Mouse (Mus musculus) kidney, adult 2 months (tissue): ENCODE results near the gene 1700037H04Rik. TPM values are rescaled to one million over a fixed set of nuclear protein-coding genes. Genes with fewer than 3 reads are reported as not detected.

Experiments
- DNase-seq: peaks from one replicate; pipeline ENCODE4 v3.0.0; 2021
- H3K27ac ChIP-seq: fragments of 200-500 bp; 2 replicates; pipeline ENCODE4 v1.5.1; 2012; ENCODE audit warnings: low read depth, low read length, control low read depth, inconsistent platforms; ENCODE audit not compliant: insufficient read depth
- H3K27me3 ChIP-seq: fragments of 200-500 bp; replicated peaks from 2 replicates; pipeline ENCODE4 v1.6.1; 2012; ENCODE audit warnings: mild to moderate bottlenecking, moderate library complexity, low read length, inconsistent platforms; ENCODE audit not compliant: control insufficient read depth, insufficient read depth
- H3K36me3 ChIP-seq: fragments of 200-500 bp; 2 replicates; pipeline ENCODE4 v1.6.1; 2012; ENCODE audit warnings: mild to moderate bottlenecking, moderate library complexity, low read length, inconsistent platforms; ENCODE audit not compliant: control insufficient read depth, insufficient read depth
- H3K4me1 ChIP-seq: fragments of 200-500 bp; 2 replicates; pipeline ENCODE4 v1.6.1; 2011; ENCODE audit warnings: low read length; ENCODE audit not compliant: control insufficient read depth, insufficient read depth
- H3K4me3 ChIP-seq: fragments of 200-500 bp; 2 replicates; pipeline ENCODE4 v1.5.1; 2011; ENCODE audit warnings: mild to moderate bottlenecking, low read depth, low read length, control low read depth; ENCODE audit not compliant: insufficient read depth
- CTCF ChIP-seq: fragments of 200-500 bp; conservative IDR thresholded peaks from 2 replicates; pipeline ENCODE4 v1.5.1; 2011; ENCODE audit warnings: low read depth, mild to moderate bottlenecking, control low read depth, low read length, moderate library complexity, mixed read lengths; ENCODE audit not compliant: insufficient read depth, insufficient read length
- POLR2A ChIP-seq: fragments of 200-500 bp; IDR thresholded peaks from one replicate; pipeline ENCODE4 v1.6.1; 2011; ENCODE audit warnings: low read depth, low read length, control low read depth
- WGBS: fragments of 180-500 bp; shearing (Covaris S2); methylation state at CpG from one replicate; pipeline ENCODE4 v1.1.7; 2018; 5-methylcytosine and 5-hydroxymethylcytosine counted together
- polyA plus RNA-seq: library from polyadenylated mRNA; depleted of rRNA; stranded (reverse); fragments of >200 nt; gene quantifications from 2 replicates; pipeline ENCODE4 v1.2.3, GENCODE M21; 2012

Gene 1700037H04Rik
- polyA plus RNA-seq, 1 experiment, result 112 TPM

DNA sequence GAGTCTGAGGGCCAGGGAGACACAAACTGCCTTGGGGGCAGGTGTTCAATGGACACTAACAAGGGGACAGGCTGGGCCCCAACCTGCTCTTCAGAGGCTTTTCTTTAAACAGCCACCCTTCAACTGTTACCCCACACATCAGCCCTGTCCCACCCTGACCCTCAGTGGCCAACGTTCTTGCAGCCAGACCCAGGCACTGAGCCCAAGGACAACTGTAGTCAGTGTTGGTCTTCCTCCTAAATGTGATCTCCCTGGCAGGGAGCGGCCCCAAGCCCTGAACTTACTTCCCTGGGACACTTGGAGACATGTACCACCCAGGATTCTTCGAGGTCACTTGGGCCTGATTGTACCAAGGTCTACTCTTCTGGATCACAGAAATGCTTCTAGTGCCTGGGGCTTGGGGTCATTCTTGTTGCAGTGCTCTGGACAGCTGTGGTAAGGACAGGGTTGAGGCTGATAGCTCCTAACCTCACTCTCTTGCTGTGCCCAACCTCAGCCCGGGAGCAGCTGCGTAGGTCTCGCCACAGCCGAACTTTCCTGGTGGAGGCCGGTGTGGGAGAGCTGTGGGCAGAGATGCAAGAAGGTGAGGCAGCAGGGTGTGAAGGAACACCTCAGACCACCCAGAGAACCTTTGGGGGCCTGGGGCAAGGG is 18.4 kb downstream of the 1700037H04Rik start:
- TF ChIP-seq CTCF (no peak), POLR2A (no peak)
- no peak overlapping the region for H3K27ac ChIP-seq
- WGBS, result 82% methylated on average over 8 of the region's 8 CpGs
- H3K4me3 ChIP-seq, result no peak overlapping the region
- no peaks in the 10 kb centered on the region for H3K36me3 ChIP-seq
- DNase-seq, result no peak
- no peaks in the 10 kb centered on the region for H3K27me3 ChIP-seq
- 0 out of 2 replicates have a peak, but pooled peaks cover 2% of the 10 kb centered on the region for H3K4me1 ChIP-seq

- WGBS, result 54% methylated on average over 5 of the region's 5 CpGs
- no peak overlapping the region for H3K4me3 ChIP-seq
- H3K4me1 ChIP-seq, result 0 out of 2 replicates have a peak, but pooled peaks cover 2% of the 10 kb centered on the region
- peak overlapping the region; percentile 28; the same call in 1 of the 2 replicates for H3K27ac ChIP-seq
- TF ChIP-seq POLR2A, result no peak
- no peaks in the 10 kb centered on the region for H3K36me3 ChIP-seq
- H3K27me3 ChIP-seq, result no peaks in the 10 kb centered on the region
- no peak for DNase-seq
Measured at GRCm38 (mm10) chr2:131140533-131140905, 19.4 kb downstream of the 1700037H04Rik start.

DNA sequence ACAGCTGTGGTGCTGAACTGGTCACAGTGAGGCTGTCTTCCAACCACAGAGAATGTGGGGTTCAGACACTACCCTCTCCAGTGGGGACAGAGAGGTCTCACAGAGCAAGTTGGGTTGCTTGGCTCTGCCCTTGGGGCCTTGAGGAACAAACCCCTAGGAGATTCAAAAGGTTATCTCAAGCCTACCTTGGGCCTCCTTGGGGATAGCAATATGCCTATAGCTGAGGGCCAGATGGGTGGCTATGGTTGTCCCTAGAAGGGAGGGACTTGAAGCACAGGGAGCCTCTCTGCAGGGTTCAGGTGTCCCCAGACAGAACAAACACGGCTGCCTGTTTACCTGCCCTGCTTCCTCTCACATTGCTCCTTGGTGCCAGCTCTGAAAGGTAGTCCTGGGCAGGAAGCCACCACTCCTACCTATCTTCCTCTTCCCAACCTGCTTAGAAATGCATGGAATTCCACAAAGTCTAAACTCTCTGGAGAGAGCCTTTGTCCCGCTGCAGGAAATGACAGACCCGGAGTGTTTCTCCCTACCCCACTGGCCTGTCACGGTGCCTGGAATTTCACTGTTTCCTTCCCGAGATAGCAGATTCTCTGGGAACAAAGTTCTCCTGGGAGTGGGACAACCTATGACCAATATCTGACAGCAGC is 19.9 kb downstream of the 1700037H04Rik start:
- peak; percentile 67 for DNase-seq

GRCm38 (mm10) chr2:131139287-131139686 is 20.6 kb downstream of the 1700037H04Rik start:
- Histone ChIP-seq H3K36me3 (no peaks in the 10 kb centered on the region), H3K4me1 (0 out of 2 replicates have a peak, but pooled peaks cover 2% of the 10 kb centered on the region), H3K27me3 (no peaks in the 10 kb centered on the region), H3K4me3 (no peak overlapping the region), H3K27ac (no peak overlapping the region)
- TF ChIP-seq CTCF, result no peak
- no peak for TF ChIP-seq POLR2A
- no peak for DNase-seq
- 90% methylated on average over 5 of the region's 5 CpGs for WGBS

More for the DNA sequence above, 19.9 kb downstream of the 1700037H04Rik start:
- H3K27ac ChIP-seq, result peak overlapping the region; percentile 30
- WGBS, result 18% methylated on average over 5 of the region's 5 CpGs
- TF ChIP-seq POLR2A (no peak), CTCF (no peak)
- no peaks in the 10 kb centered on the region for H3K36me3 ChIP-seq
- H3K27me3 ChIP-seq, result no peaks in the 10 kb centered on the region
- no peak overlapping the region for H3K4me3 ChIP-seq
- 0 out of 2 replicates have a peak, but pooled peaks cover 2% of the 10 kb centered on the region for H3K4me1 ChIP-seq

GRCm38 (mm10) chr2:131138760-131139159 is 21.1 kb downstream of the 1700037H04Rik start:
- no peak for TF ChIP-seq POLR2A
- no peak for TF ChIP-seq CTCF
- Histone ChIP-seq H3K36me3 (no peaks in the 10 kb centered on the region), H3K27ac (no peak overlapping the region), H3K4me1 (0 out of 2 replicates have a peak, but pooled peaks cover 2% of the 10 kb centered on the region), H3K27me3 (no peaks in the 10 kb centered on the region), H3K4me3 (no peak overlapping the region)
- WGBS, result 90% methylated on average over 7 of the region's 7 CpGs
- no peak for DNase-seq

GRCm38 (mm10) chr2:131138296-131138695 is 21.6 kb downstream of the 1700037H04Rik start:
- 0 out of 2 replicates have a peak, but pooled peaks cover 2% of the 10 kb centered on the region for H3K4me1 ChIP-seq
- WGBS, result 85% methylated on average over 4 of the region's 4 CpGs
- H3K36me3 ChIP-seq, result no peaks in the 10 kb centered on the region
- TF ChIP-seq CTCF (no peak), POLR2A (no peak)
- H3K4me3 ChIP-seq, result no peak overlapping the region
- no peak overlapping the region for H3K27ac ChIP-seq
- H3K27me3 ChIP-seq, result no peaks in the 10 kb centered on the region
- DNase-seq, result no peak

DNA sequence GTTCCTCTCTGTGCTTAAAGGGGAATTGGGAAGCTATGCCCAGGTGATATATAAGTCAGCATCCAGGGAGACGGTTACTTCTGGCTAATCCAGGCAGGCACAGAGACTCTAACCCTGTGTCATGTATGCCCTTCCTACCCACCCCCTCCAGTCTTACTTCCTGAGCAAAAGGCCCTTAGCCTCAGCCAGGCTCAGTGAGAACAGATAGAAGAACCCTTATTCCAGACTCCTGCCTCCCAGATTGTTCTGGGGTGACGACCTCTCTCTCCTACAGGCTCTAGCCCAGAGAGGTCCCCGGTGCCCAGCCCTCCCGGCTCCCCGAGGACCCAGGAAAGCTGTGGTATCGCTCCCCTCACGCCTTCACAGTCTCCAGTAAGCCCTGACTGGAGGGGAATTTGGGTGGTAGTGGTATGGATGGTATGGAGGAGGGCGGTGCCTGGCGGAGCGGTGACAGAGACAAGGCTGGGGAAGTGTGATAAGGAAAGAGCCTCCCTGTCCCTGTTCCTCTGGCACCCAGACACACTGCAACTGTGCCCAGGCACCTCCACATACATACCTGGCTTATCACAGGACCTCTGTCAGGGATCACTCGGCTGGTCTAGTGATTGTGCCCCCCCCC is 24.3 kb downstream of the 1700037H04Rik start:
- Histone ChIP-seq H3K27me3 (no peaks in the 10 kb centered on the region), H3K4me1 (0 out of 2 replicates have a peak, but pooled peaks cover 2% of the 10 kb centered on the region), H3K27ac (peak overlapping the region; percentile 80), H3K36me3 (no peaks in the 10 kb centered on the region), H3K4me3 (no peak overlapping the region)
- TF ChIP-seq CTCF (no peak), POLR2A (no peak)
- 82% methylated on average over 11 of the region's 11 CpGs for WGBS
- DNase-seq, result no peak
